Mouse (Mus musculus) heart, embryonic 15.5 days (tissue): ENCODE measurements around the gene Baat. TPM values are rescaled to one million over a fixed set of nuclear protein-coding genes. Genes with fewer than 3 reads are reported as not detected.
"Not testable (repeated sequence)": the region's sequence is repeated elsewhere in the genome, so short reads cannot be mapped to it uniquely, and the experiment has no call there.

Experiments
- ATAC-seq: fragments of 200-750 bp; cut with Nextera tagmentation; replicated peaks from 2 replicates; pipeline ENCODE4 v1.8.0; 2017; ENCODE audit warnings: low read depth, moderate TSS enrichment; ENCODE audit not compliant: insufficient number of reproducible peaks, insufficient read depth, low FRiP score
- H3K27ac ChIP-seq: fragments of 300-500 bp; sonication (generic); 2 replicates; pipeline ENCODE4 v1.5.1; 2015; ENCODE audit warnings: mild to moderate bottlenecking, inconsistent platforms
- H3K27me3 ChIP-seq: fragments of 300-500 bp; sonication (generic); 2 replicates; pipeline ENCODE4 v1.6.1; 2015; ENCODE audit warnings: inconsistent platforms
- H3K36me3 ChIP-seq: fragments of 300-500 bp; sonication (generic); 2 replicates; pipeline ENCODE4 v1.6.1; 2015; ENCODE audit warnings: mild to moderate bottlenecking, inconsistent platforms
- H3K4me1 ChIP-seq: fragments of 300-500 bp; sonication (generic); replicated peaks from 2 replicates; pipeline ENCODE4 v1.6.1; 2015; ENCODE audit warnings: inconsistent platforms
- H3K4me2 ChIP-seq: fragments of 300-500 bp; sonication (generic); 2 replicates; pipeline ENCODE4 v1.6.1; 2015; ENCODE audit warnings: inconsistent platforms, mild to moderate bottlenecking, moderate library complexity
- H3K4me3 ChIP-seq: fragments of 300-500 bp; sonication (generic); 2 replicates; pipeline ENCODE4 v1.5.1; 2015; ENCODE audit warnings: mild to moderate bottlenecking, inconsistent platforms
- H3K9ac ChIP-seq: fragments of 300-500 bp; sonication (generic); 2 replicates; pipeline ENCODE4 v1.6.1; 2015; ENCODE audit warnings: mild to moderate bottlenecking, inconsistent platforms
- H3K9me3 ChIP-seq: fragments of 300-500 bp; sonication (generic); replicated peaks from 2 replicates; pipeline ENCODE4 v1.6.1; 2016; ENCODE audit warnings: inconsistent platforms
- WGBS: fragments of 180-500 bp; shearing (Covaris S2); methylation state at CpG from one replicate; pipeline ENCODE4 v1.1.7; 2015; ENCODE audit warnings: mixed read lengths; 5-methylcytosine and 5-hydroxymethylcytosine counted together
- polyA plus RNA-seq: library from polyadenylated mRNA; unstranded; fragments of >200 nt; fragmentation: Nextera tagmentation; extraction: Ambion mirVana; gene quantifications from 2 replicates; pipeline ENCODE4 v1.2.1, GENCODE M21; 2015

The Baat gene
- polyA plus RNA-seq, 1 experiment from 2014 or later: not detected

- not testable (repeated sequence) for H3K9me3 ChIP-seq, H3K9ac ChIP-seq, H3K36me3 ChIP-seq, H3K4me1 ChIP-seq, H3K4me3 ChIP-seq, H3K27ac ChIP-seq, H3K4me2 ChIP-seq, H3K27me3 ChIP-seq, ATAC-seq
- 94% methylated on average over 1 of the region's 1 CpGs for WGBS
Measured at GRCm38 (mm10) chr4:49451133-49451847, 55.1 kb downstream of the Baat start.

Other genes with a start within 250 kb of the Baat start
- not detected in 2 replicates for gene Acnat2, start 98.4 kb downstream of the Baat start, polyA plus RNA-seq
- not detected in 2 replicates for gene Acnat1, start 32.6 kb downstream of the Baat start, polyA plus RNA-seq
- gene Mrpl50, start 14.5 kb upstream of the Baat start, polyA plus RNA-seq: 52.9 and 61.3 TPM in 2 replicates
- 5.6 and 7.2 TPM in 2 replicates for gene Zfp189, start 14.6 kb upstream of the Baat start, polyA plus RNA-seq
- 0.40 and 2.2 TPM in 2 replicates for gene Aldob, start 43.0 kb upstream of the Baat start, polyA plus RNA-seq
- 50.0 and 52.3 TPM in 2 replicates for gene Tmem246, start 91.3 kb upstream of the Baat start, polyA plus RNA-seq
- 23.2 TPM in 2 replicates for gene Rnf20, start 125.4 kb upstream of the Baat start, polyA plus RNA-seq
- not detected in 2 replicates for gene Ppp3r2, start 175.5 kb upstream of the Baat start, polyA plus RNA-seq